Comparison of ENCODE assay signal across 20 mouse cellular contexts in the genomic region with DNA sequence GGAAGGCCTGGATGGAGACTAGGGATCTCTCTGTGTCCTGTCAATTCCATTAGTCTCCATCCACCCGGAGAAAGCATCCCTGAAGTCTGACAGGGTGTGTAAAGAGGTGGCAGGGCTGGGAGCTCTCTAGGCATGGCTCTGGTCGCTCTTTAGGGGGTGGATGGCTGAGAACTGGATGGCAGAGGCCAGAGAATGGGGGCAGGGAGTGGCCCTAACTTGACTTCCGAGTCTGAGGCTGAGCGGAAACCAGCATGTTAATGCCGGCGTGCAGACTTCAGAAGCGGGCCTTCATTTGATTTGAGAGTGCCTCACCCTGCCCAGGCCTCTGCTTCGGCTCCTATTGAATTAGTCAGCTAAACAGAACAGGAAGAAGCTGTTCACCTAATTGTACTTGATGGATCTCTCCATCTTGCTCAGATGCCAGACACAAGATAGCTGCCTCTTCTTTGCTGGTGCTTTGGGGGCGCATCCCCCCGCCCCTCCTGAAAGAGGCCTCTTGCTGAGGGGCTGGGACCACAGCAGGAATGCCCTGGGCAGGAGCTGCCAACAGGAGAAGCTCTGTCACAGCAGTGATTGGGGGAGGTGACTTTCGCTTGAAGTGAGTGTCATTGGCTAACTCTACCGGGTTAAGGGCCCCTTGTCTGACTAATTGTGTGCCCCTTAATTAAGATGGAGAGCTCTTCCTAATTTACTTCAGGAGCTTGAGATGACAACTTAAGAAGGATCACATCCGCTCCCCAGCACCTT.
DNase-seq lines count a peak whose midpoint lies in the region; ATAC-seq and TF ChIP-seq lines count a peak whose summit lies in the region.
"Had no signal": no experiment of that assay in that cellular context is flagged by ENCODE, and none has a peak within 500 bp of the region (broad histone marks: within the 10 kb centered on the region; RNA-seq: fewer than 3 reads in every experiment).

No protein-coding gene starts in this region.

- no peak overlapping the region for H3K9ac ChIP-seq in intestine, embryonic 16.5 days (ENCODE audit: low read depth, low read length)
- H3K9ac ChIP-seq in stomach, postnatal 0 days (ENCODE audit: low read length) = no peak overlapping the region
- H3K9ac ChIP-seq: embryonic facial prominence, embryonic 15.5 days; hindbrain, embryonic 13.5 days; lung, embryonic 15.5 days had no signal

- H3K27me3 ChIP-seq in intestine, embryonic 16.5 days (replicated peaks; ENCODE audit: control insufficient read depth, insufficient read depth, low read length) = no peaks in the 10 kb centered on the region
- no peaks in the 10 kb centered on the region for H3K27me3 ChIP-seq in stomach, postnatal 0 days (ENCODE audit: control insufficient read depth, insufficient read depth, low read length)
- H3K27me3 ChIP-seq: embryonic facial prominence, embryonic 15.5 days; hindbrain, embryonic 13.5 days; lung, embryonic 15.5 days had no signal

- no peak overlapping the region for H3K4me2 ChIP-seq in intestine, embryonic 16.5 days (ENCODE audit: low read depth, low read length)
- no peak overlapping the region for H3K4me2 ChIP-seq in stomach, postnatal 0 days (replicated peaks; ENCODE audit: low read depth)
- H3K4me2 ChIP-seq: embryonic facial prominence, embryonic 15.5 days; heart, embryonic 11.5 days; hindbrain, embryonic 13.5 days; lung, embryonic 15.5 days had no signal

- ATAC-seq in CD4-positive, CD25-positive, alpha-beta regulatory T cell, adult 4 months = no peak
- peak; percentile 66 for ATAC-seq in intestine, embryonic 16.5 days
- ATAC-seq in stomach, postnatal 0 days (ENCODE audit: low FRiP score, low TSS enrichment) = peak; percentile 54; the same call in 1 of the 2 replicates
- ATAC-seq: activated CD4-positive, CD25-positive, alpha-beta regulatory T cell, adult 4 months; forebrain, embryonic 14.5 days had no signal

- H3K27ac ChIP-seq in intestine, embryonic 16.5 days (ENCODE audit: low read length) = no peak overlapping the region; the same call in 1 of the 2 replicates
- H3K27ac ChIP-seq in stomach, postnatal 0 days (replicated peaks) = no peak overlapping the region
- H3K27ac ChIP-seq: embryonic facial prominence, embryonic 15.5 days; hindbrain, embryonic 13.5 days; left cerebral cortex, adult 2 months; lung, embryonic 15.5 days had no signal

- 36% methylated on average over 13 of the region's 13 CpGs for WGBS in intestine, embryonic 16.5 days
- WGBS in stomach, postnatal 0 days = 46% methylated on average over 13 of the region's 13 CpGs

- no peak for TF ChIP-seq EP300 in stomach, postnatal 0 days (optimal IDR thresholded peaks at IDR 0.05)

- peak; percentile 1 for DNase-seq in CD4-positive, CD25-positive, alpha-beta regulatory T cell, adult 2 months (ENCODE audit: low read depth, low spot score)
- DNase-seq in urinary bladder, adult 2 months (ENCODE audit: low spot score) = peak; percentile 15
- no peak for DNase-seq in urinary bladder, postnatal 14 days (ENCODE audit: low spot score)
- no peak for DNase-seq in stomach, postnatal 0 days (ENCODE audit: low spot score)
- DNase-seq in right cerebral cortex, postnatal 4 days = no peak
- no peak for DNase-seq in kidney, postnatal 10 days
- DNase-seq: cerebellum, adult 9-11 months; kidney, adult 9 months; liver; right cerebral cortex, postnatal 14 days had no signal

- no peaks in the 10 kb centered on the region for H3K4me1 ChIP-seq in intestine, embryonic 16.5 days (ENCODE audit: control insufficient read depth, insufficient read depth, low read length)
- no peaks in the 10 kb centered on the region for H3K4me1 ChIP-seq in stomach, postnatal 0 days (replicated peaks; ENCODE audit: control insufficient read depth, insufficient read depth)
- H3K4me1 ChIP-seq: lung, embryonic 15.5 days had no signal

- no peaks in the 10 kb centered on the region for H3K36me3 ChIP-seq in intestine, embryonic 16.5 days (ENCODE audit: control insufficient read depth, insufficient read depth, low read length)
- H3K36me3 ChIP-seq in stomach, postnatal 0 days (ENCODE audit: control insufficient read depth, insufficient read depth, low read length) = no peaks in the 10 kb centered on the region
- H3K36me3 ChIP-seq: embryonic facial prominence, embryonic 15.5 days; hindbrain, embryonic 13.5 days; lung, embryonic 15.5 days had no signal

- no peak overlapping the region for H3K4me3 ChIP-seq in intestine, embryonic 16.5 days (ENCODE audit: low read length)
- no peak overlapping the region for H3K4me3 ChIP-seq in stomach, postnatal 0 days (ENCODE audit: low read depth, low read length)
- H3K4me3 ChIP-seq: embryonic facial prominence, embryonic 15.5 days; hindbrain, embryonic 13.5 days; left cerebral cortex, adult 2 months; lung, embryonic 15.5 days; megakaryocyte, embryonic 14.5 days had no signal

- no peaks in the 10 kb centered on the region for H3K9me3 ChIP-seq in intestine, embryonic 16.5 days (ENCODE audit: control insufficient read depth, low read length)
- no peaks in the 10 kb centered on the region for H3K9me3 ChIP-seq in stomach, postnatal 0 days (ENCODE audit: control insufficient read depth, low read length)
- H3K9me3 ChIP-seq: embryonic facial prominence, embryonic 15.5 days; hindbrain, embryonic 13.5 days; lung, embryonic 15.5 days had no signal

- TF ChIP-seq CTCF in stomach, postnatal 0 days (IDR thresholded peaks at IDR 0.05; ENCODE audit: low read depth) = no peak

Comparison
In these comparisons a context has a peak if more than half of its experiments do, and no peak if none do; other contexts are left out.
1. DNase-seq: peak in CD4-positive, CD25-positive, alpha-beta regulatory T cell, adult 2 months (single experiment) and urinary bladder, adult 2 months (single experiment); none in urinary bladder, postnatal 14 days (single experiment), stomach, postnatal 0 days (single experiment), right cerebral cortex, postnatal 4 days (single experiment) and kidney, postnatal 10 days (single experiment).